Mouse (Mus musculus): ENCODE data around the gene Zfp536. TPM values are rescaled to one million over a fixed set of nuclear protein-coding genes. Genes with fewer than 3 reads are reported as not detected.

Zfp536 gene
- polyA plus RNA-seq, 1 experiment from 2014 or later = 27.5 TPM

DNA sequence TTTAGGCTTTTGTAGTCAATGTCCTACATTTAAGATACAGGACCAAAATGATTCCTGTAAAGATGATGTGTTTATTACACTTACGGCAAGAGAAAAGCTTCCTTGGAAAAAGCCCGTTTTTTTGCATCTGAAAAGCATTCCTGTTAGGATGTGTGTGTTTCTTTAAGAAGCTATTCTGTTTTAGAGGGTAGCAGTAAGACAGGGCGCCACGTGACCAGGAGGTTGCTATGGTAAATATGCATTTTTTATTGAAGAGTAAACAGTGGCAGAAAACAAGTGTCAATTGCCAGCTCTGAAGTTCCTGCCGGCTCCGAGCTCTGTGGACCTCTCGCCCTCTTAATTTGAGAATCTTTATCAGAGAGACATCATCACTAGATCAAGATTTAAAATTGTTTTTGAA is 267.9 kb downstream of the Zfp536 start:
- Histone ChIP-seq H3K27ac (ENCODE audit: low read depth, low read length) (no peak overlapping the region), H3K4me1 (ENCODE audit: control insufficient read depth, insufficient read depth, low read length) (no peaks in the 10 kb centered on the region), H3K4me3 (ENCODE audit: low read depth, low read length) (no peak overlapping the region), H3K4me2 (no peak overlapping the region), H3K9ac (ENCODE audit: low read length) (no peak overlapping the region), H3K36me3 (ENCODE audit: control insufficient read depth, insufficient read depth, low read length) (no peaks in the 10 kb centered on the region), H3K27me3 (ENCODE audit: control insufficient read depth, insufficient read depth, low read length) (no peaks in the 10 kb centered on the region), H3K9me3 (ENCODE audit: control insufficient read depth, low read length) (no peaks in the 10 kb centered on the region)
- ATAC-seq (ENCODE audit: low FRiP score) (no peak), DNase-seq (ENCODE audit: low spot score, missing footprints) (no peak)
- WGBS = 80% methylated on average over 7 of the region's 7 CpGs

- Histone ChIP-seq H3K4me3 (ENCODE audit: low read depth, low read length) (no peak overlapping the region), H3K9ac (ENCODE audit: low read length) (no peak overlapping the region), H3K4me2 (no peak overlapping the region), H3K36me3 (ENCODE audit: control insufficient read depth, insufficient read depth, low read length) (no peaks in the 10 kb centered on the region; the same call in 1 of the 2 replicates), H3K9me3 (ENCODE audit: control insufficient read depth, low read length) (no peaks in the 10 kb centered on the region), H3K4me1 (ENCODE audit: control insufficient read depth, insufficient read depth, low read length) (no peaks in the 10 kb centered on the region), H3K27me3 (ENCODE audit: control insufficient read depth, insufficient read depth, low read length) (no peaks in the 10 kb centered on the region), H3K27ac (ENCODE audit: low read depth, low read length) (no peak overlapping the region)
- DNase-seq (ENCODE audit: low spot score, missing footprints) (no peak), ATAC-seq (ENCODE audit: low FRiP score) (no peak)
- 90% methylated on average over 11 of the region's 11 CpGs for WGBS
These were observed 268.3 kb downstream of the Zfp536 start for GRCm38 (mm10) chr7:37505096-37505495.

GRCm38 (mm10) chr7:37498881-37499280 is 274.6 kb downstream of the Zfp536 start:
- DNase-seq (ENCODE audit: low spot score, missing footprints) = no peak
- H3K27me3 ChIP-seq (ENCODE audit: control insufficient read depth, insufficient read depth, low read length) = no peaks in the 10 kb centered on the region
- ATAC-seq (ENCODE audit: low FRiP score) = no peak
- H3K4me1 ChIP-seq (ENCODE audit: control insufficient read depth, insufficient read depth, low read length) = peaks cover 5% of the 10 kb centered on the region; the same call in 1 of the 2 replicates
- H3K9ac ChIP-seq (ENCODE audit: low read length) = no peak overlapping the region
- 73% methylated on average over 5 of the region's 5 CpGs for WGBS
- no peak overlapping the region for H3K4me3 ChIP-seq (ENCODE audit: low read depth, low read length)
- no peaks in the 10 kb centered on the region for H3K9me3 ChIP-seq (ENCODE audit: control insufficient read depth, low read length)
- no peaks in the 10 kb centered on the region; the same call in 1 of the 2 replicates for H3K36me3 ChIP-seq (ENCODE audit: control insufficient read depth, insufficient read depth, low read length)
- H3K4me2 ChIP-seq = no peak overlapping the region
- H3K27ac ChIP-seq (ENCODE audit: low read depth, low read length) = no peak overlapping the region

DNA sequence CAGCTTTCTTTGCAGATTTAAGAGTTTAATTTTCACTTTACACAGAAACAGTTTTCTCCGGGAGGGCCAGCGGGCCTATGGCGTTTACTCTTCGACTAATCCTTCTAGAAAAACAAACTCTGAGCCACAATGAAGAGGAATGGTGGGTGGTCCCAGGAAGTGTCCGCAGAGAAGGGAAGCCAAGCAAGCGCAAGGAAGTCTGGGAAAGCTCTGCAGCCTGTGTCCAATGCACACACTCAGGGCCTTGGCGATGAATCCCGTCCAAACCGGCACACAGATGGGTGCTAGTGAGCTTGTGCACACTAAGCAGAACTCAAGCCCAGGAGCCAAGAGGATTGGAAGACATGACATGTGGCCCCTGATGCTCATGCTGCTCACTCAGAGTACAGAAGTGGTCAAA is 276.9 kb downstream of the Zfp536 start:
- Histone ChIP-seq H3K27ac (ENCODE audit: low read depth, low read length) (no peak overlapping the region), H3K9me3 (ENCODE audit: control insufficient read depth, low read length) (no peaks in the 10 kb centered on the region), H3K9ac (ENCODE audit: low read length) (no peak overlapping the region), H3K4me3 (ENCODE audit: low read depth, low read length) (no peak overlapping the region), H3K27me3 (ENCODE audit: control insufficient read depth, insufficient read depth, low read length) (no peaks in the 10 kb centered on the region), H3K4me2 (no peak overlapping the region), H3K36me3 (ENCODE audit: control insufficient read depth, insufficient read depth, low read length) (no peaks in the 10 kb centered on the region; the same call in 1 of the 2 replicates), H3K4me1 (ENCODE audit: control insufficient read depth, insufficient read depth, low read length) (peaks cover 5% of the 10 kb centered on the region; the same call in 1 of the 2 replicates)
- 0 out of 2 replicates have a peak, but pooled peaks have one; percentile 24 for ATAC-seq (ENCODE audit: low FRiP score)
- WGBS = 55% methylated on average over 9 of the region's 9 CpGs
- DNase-seq (ENCODE audit: low spot score, missing footprints) = no peak

DNA sequence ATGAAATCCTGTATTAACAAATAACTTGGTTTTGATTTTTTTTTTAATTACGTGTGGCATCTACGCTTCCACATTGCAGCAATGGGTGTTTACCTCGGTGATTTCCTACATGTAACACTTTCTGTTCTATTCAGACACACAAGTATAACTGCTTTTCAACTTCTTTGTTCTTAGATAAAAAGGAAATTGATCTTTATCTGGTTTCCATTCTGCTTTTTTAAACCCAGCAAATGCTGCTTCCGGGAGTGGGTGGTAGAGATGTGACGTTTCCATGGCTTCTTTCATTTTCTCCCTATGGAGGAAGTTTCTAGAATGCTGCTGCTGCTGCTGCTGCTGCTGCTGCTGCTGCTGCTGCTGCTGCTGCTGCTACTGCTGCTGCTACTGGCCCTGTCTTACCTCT is 283.1 kb downstream of the Zfp536 start:
- Histone ChIP-seq H3K27me3 (ENCODE audit: control insufficient read depth, insufficient read depth, low read length) (no peaks in the 10 kb centered on the region), H3K4me2 (no peak overlapping the region), H3K9me3 (ENCODE audit: control insufficient read depth, low read length) (no peaks in the 10 kb centered on the region), H3K4me3 (ENCODE audit: low read depth, low read length) (no peak overlapping the region), H3K27ac (ENCODE audit: low read depth, low read length) (no peak overlapping the region), H3K4me1 (ENCODE audit: control insufficient read depth, insufficient read depth, low read length) (peaks cover 3% of the 10 kb centered on the region; the same call in 1 of the 2 replicates), H3K36me3 (ENCODE audit: control insufficient read depth, insufficient read depth, low read length) (no peaks in the 10 kb centered on the region), H3K9ac (ENCODE audit: low read length) (no peak overlapping the region)
- 84% methylated on average over 5 of the region's 5 CpGs for WGBS
- ATAC-seq (ENCODE audit: low FRiP score) = no peak
- no peak for DNase-seq (ENCODE audit: low spot score, missing footprints)

DNA sequence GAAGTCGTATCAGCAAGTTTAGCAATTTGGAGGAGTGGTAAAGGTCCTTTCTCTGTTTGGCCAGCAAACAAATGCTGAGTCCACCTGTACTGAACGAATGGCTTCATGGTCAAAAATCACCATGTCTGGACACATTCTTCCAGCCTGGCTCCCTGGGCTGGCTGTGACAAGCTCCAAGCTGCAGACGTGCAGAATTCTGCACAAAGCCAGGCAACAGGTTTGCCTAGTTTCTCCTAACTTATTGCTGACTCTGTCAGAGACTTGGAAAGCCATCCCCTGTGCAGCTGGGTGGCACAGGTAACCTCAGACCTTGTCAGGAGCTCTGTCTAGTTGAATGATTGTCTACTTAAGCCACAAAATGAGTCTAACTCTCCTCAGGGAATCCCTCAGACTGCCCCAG is 288.5 kb downstream of the Zfp536 start:
- Histone ChIP-seq H3K36me3 (ENCODE audit: control insufficient read depth, insufficient read depth, low read length) (peaks cover 2% of the 10 kb centered on the region; the same call in 1 of the 2 replicates), H3K4me2 (no peak overlapping the region), H3K27ac (ENCODE audit: low read depth, low read length) (no peak overlapping the region), H3K9ac (ENCODE audit: low read length) (no peak overlapping the region), H3K4me1 (ENCODE audit: control insufficient read depth, insufficient read depth, low read length) (no peaks in the 10 kb centered on the region; the same call in 1 of the 2 replicates), H3K27me3 (ENCODE audit: control insufficient read depth, insufficient read depth, low read length) (no peaks in the 10 kb centered on the region), H3K9me3 (ENCODE audit: control insufficient read depth, low read length) (no peaks in the 10 kb centered on the region), H3K4me3 (ENCODE audit: low read depth, low read length) (no peak overlapping the region)
- DNase-seq (ENCODE audit: low spot score, missing footprints) (no peak), ATAC-seq (ENCODE audit: low FRiP score) (no peak)
- 84% methylated on average over 3 of the region's 3 CpGs for WGBS

DNA sequence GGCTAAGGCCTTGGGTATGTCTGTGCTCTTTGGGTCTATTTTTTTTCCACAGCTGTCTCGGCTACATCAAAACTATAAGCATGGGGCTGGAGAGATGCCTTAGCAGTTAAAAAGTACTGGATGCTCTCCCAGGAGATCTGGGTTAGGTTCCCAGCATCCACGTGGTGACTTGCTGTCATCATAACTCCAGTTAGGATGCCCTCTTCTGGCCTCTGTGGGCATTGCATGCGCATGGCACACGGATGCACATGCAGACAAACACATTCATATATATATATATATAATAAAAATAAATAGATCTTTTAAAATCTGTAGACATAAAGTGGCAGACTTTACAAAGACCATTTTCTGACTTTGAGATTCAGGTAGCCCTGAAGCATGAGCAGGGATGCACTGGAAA is 290.9 kb downstream of the Zfp536 start:
- H3K9me3 ChIP-seq (ENCODE audit: control insufficient read depth, low read length) = no peaks in the 10 kb centered on the region
- H3K27ac ChIP-seq (ENCODE audit: low read depth, low read length) = no peak overlapping the region
- H3K4me2 ChIP-seq = no peak overlapping the region
- no peak overlapping the region for H3K4me3 ChIP-seq (ENCODE audit: low read depth, low read length)
- DNase-seq (ENCODE audit: low spot score, missing footprints) (no peak), ATAC-seq (ENCODE audit: low FRiP score) (no peak)
- H3K27me3 ChIP-seq (ENCODE audit: control insufficient read depth, insufficient read depth, low read length) = no peaks in the 10 kb centered on the region
- H3K9ac ChIP-seq (ENCODE audit: low read length) = no peak overlapping the region
- H3K4me1 ChIP-seq (ENCODE audit: control insufficient read depth, insufficient read depth, low read length) = no peaks in the 10 kb centered on the region; the same call in 1 of the 2 replicates
- WGBS = 72% methylated on average over 4 of the region's 4 CpGs
- peaks cover 7% of the 10 kb centered on the region for H3K36me3 ChIP-seq (ENCODE audit: control insufficient read depth, insufficient read depth, low read length)

- Histone ChIP-seq H3K4me2 (no peak overlapping the region), H3K4me3 (ENCODE audit: low read depth, low read length) (no peak overlapping the region), H3K36me3 (ENCODE audit: control insufficient read depth, insufficient read depth, low read length) (peaks cover 7% of the 10 kb centered on the region), H3K9ac (ENCODE audit: low read length) (no peak overlapping the region), H3K9me3 (ENCODE audit: control insufficient read depth, low read length) (no peaks in the 10 kb centered on the region), H3K27me3 (ENCODE audit: control insufficient read depth, insufficient read depth, low read length) (no peaks in the 10 kb centered on the region), H3K27ac (ENCODE audit: low read depth, low read length) (no peak overlapping the region), H3K4me1 (ENCODE audit: control insufficient read depth, insufficient read depth, low read length) (no peaks in the 10 kb centered on the region; the same call in 1 of the 2 replicates)
- DNase-seq (ENCODE audit: low spot score, missing footprints) (no peak), ATAC-seq (ENCODE audit: low FRiP score) (no peak)
- WGBS = 95% methylated on average over 6 of the region's 6 CpGs
These were observed 292.3 kb downstream of the Zfp536 start for GRCm38 (mm10) chr7:37481165-37481564.

DNA sequence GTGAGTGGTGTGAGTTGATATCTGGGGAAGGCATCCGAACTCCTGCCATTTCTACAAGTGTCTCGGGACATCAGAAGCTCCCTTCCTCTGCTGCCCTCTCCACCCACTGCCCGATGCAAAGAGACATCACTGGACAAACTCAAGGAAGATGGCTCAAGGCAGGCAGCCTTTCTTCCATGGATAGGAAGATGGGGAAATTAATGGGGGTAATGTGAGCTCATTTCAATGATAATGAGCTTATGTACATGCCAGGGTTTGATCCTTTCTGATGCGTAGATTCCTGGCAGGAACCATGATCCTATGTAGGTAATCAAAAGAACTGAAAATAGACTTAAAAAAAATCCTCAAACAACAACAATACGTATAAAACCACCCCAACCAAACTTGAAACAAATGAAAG is 296.1 kb downstream of the Zfp536 start:
- H3K4me1 ChIP-seq (ENCODE audit: control insufficient read depth, insufficient read depth, low read length) = no peaks in the 10 kb centered on the region; the same call in 1 of the 2 replicates
- no peak overlapping the region for H3K4me2 ChIP-seq
- WGBS = 87% methylated on average over 5 of the region's 5 CpGs
- no peaks in the 10 kb centered on the region for H3K27me3 ChIP-seq (ENCODE audit: control insufficient read depth, insufficient read depth, low read length)
- no peaks in the 10 kb centered on the region for H3K9me3 ChIP-seq (ENCODE audit: control insufficient read depth, low read length)
- H3K4me3 ChIP-seq (ENCODE audit: low read depth, low read length) = no peak overlapping the region
- H3K36me3 ChIP-seq (ENCODE audit: control insufficient read depth, insufficient read depth, low read length) = peaks cover 7% of the 10 kb centered on the region
- no peak overlapping the region for H3K9ac ChIP-seq (ENCODE audit: low read length)
- no peak overlapping the region for H3K27ac ChIP-seq (ENCODE audit: low read depth, low read length)
- no peak for DNase-seq (ENCODE audit: low spot score, missing footprints)
- ATAC-seq (ENCODE audit: low FRiP score) = no peak

Data from midbrain, embryonic 11.5 days (tissue).